Mouse (Mus musculus): ENCODE data around the gene Trak2. TPM values are rescaled to one million over a fixed set of nuclear protein-coding genes. Genes with fewer than 3 reads are reported as not detected.

Trak2 gene
- polyA plus RNA-seq, 1 experiment, result 153 TPM

GRCm38 (mm10) chr1:58956229-58956628 lies 17.0 kb downstream of the Trak2 start:
- H3K4me1 ChIP-seq (ENCODE audit: control insufficient read depth, insufficient read depth, low read length), result peaks cover 15% of the 10 kb centered on the region
- 83% methylated on average over 9 of the region's 9 CpGs for WGBS
- TF ChIP-seq CTCF (IDR thresholded peaks at IDR 0.05; ENCODE audit: insufficient read depth, low read depth, low read length), result no peak
- no peak for TF ChIP-seq POLR2A (IDR thresholded peaks at IDR 0.05; ENCODE audit: insufficient read depth, low read depth, low read length)
- H3K4me3 ChIP-seq (ENCODE audit: insufficient read depth, low read depth, low read length), result no peak overlapping the region
- no peak overlapping the region for H3K27ac ChIP-seq (ENCODE audit: insufficient read depth, low read depth, low read length)

DNA sequence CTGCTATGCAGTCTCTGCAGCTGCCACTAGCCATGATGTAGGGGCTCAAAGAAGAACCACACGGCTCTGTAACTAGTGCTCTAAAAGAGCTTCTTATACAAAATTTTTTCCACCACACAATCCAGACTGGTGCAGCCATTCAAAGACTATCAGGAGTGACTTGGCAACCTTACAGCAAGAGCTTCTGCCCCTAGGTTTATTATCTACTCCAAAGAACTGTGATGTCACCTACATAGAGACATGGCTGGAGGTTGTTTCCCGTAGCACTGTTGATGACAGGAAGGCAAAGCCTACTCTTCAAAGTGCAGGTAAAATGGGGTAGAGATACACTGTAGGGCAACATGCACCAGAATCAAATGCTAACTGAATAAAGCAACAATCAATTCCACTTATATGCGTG lies 17.5 kb downstream of the Trak2 start:
- no peak for TF ChIP-seq CTCF (IDR thresholded peaks at IDR 0.05; ENCODE audit: insufficient read depth, low read depth, low read length)
- TF ChIP-seq POLR2A (IDR thresholded peaks at IDR 0.05; ENCODE audit: insufficient read depth, low read depth, low read length), result no peak
- 82% methylated on average over 3 of the region's 3 CpGs for WGBS
- peaks cover 16% of the 10 kb centered on the region for H3K4me1 ChIP-seq (ENCODE audit: control insufficient read depth, insufficient read depth, low read length)
- H3K4me3 ChIP-seq (ENCODE audit: insufficient read depth, low read depth, low read length), result no peak overlapping the region
- no peak overlapping the region for H3K27ac ChIP-seq (ENCODE audit: insufficient read depth, low read depth, low read length)

GRCm38 (mm10) chr1:58954578-58955410 lies 18.4 kb downstream of the Trak2 start:
- Histone ChIP-seq H3K27ac (ENCODE audit: insufficient read depth, low read depth, low read length) (no peak overlapping the region), H3K4me3 (ENCODE audit: insufficient read depth, low read depth, low read length) (no peak overlapping the region), H3K4me1 (ENCODE audit: control insufficient read depth, insufficient read depth, low read length) (peaks cover 16% of the 10 kb centered on the region)
- no peak for TF ChIP-seq CTCF (IDR thresholded peaks at IDR 0.05; ENCODE audit: insufficient read depth, low read depth, low read length)
- no peak for TF ChIP-seq POLR2A (IDR thresholded peaks at IDR 0.05; ENCODE audit: insufficient read depth, low read depth, low read length)
- WGBS, result 70% methylated on average over 8 of the region's 8 CpGs

DNA sequence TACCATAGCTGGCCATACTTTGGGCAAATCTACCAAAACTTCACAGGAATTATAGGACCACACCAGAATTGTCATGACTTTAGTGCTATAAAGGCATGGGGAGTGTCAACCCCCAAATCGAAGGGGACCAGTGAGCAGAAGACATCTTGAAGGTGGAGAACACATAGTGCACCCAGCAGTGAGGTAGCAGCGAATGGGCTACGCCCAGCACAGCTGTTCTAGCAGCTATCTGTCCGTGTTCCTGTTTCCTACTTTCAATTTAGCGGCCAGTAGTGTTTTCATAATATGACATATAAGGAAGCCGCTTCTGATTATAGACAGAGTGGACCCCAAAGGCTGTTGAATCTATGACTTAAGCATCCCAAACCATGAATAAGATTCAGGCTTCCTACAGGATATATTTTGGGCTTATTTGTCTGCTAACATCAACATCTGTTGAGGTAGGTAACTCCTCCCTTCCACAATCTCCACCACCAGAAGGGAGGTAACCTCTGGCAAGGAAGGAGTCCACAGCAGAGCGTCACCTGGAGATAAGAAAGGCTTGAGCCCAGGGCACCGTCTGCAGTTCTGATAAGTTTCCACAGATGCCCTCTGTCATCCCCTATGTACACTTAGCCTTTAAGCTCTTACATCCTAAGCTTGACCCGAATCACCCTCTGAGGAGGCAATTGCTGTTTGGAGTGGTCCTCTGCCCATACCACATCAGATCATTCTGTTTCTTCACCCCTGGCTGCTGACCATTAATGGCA lies 19.4 kb downstream of the Trak2 start:
- Histone ChIP-seq H3K4me1 (ENCODE audit: control insufficient read depth, insufficient read depth, low read length) (peaks cover 16% of the 10 kb centered on the region), H3K4me3 (ENCODE audit: insufficient read depth, low read depth, low read length) (no peak overlapping the region), H3K27ac (ENCODE audit: insufficient read depth, low read depth, low read length) (no peak overlapping the region)
- WGBS, result 90% methylated on average over 9 of the region's 9 CpGs
- TF ChIP-seq CTCF (IDR thresholded peaks at IDR 0.05; ENCODE audit: insufficient read depth, low read depth, low read length), result no peak
- no peak for TF ChIP-seq POLR2A (IDR thresholded peaks at IDR 0.05; ENCODE audit: insufficient read depth, low read depth, low read length)

DNA sequence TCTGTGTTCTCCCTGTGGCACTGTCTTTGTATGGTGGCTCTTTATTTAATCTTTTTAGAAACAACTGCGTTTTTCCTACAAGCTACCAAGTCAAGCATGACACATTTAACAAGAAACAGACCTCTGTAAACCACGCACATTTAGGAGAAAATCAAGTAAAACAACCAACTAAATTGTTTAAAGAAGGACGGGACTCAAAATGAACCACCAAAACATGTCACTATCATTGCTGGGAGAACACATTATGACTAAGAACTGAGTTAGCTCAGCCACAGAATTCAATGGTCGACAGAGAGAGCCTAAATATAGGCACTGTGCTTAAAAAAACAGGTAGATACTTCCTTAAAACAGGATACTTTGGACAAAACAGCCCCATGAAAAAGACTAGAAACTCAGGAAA lies 20.2 kb downstream of the Trak2 start:
- Histone ChIP-seq H3K27ac (ENCODE audit: insufficient read depth, low read depth, low read length) (no peak overlapping the region), H3K4me3 (ENCODE audit: insufficient read depth, low read depth, low read length) (no peak overlapping the region), H3K4me1 (ENCODE audit: control insufficient read depth, insufficient read depth, low read length) (peaks cover 15% of the 10 kb centered on the region)
- 13% methylated on average over 4 of the region's 4 CpGs for WGBS
- TF ChIP-seq POLR2A (IDR thresholded peaks at IDR 0.05; ENCODE audit: insufficient read depth, low read depth, low read length) (no peak), CTCF (IDR thresholded peaks at IDR 0.05; ENCODE audit: insufficient read depth, low read depth, low read length) (no peak)

DNA sequence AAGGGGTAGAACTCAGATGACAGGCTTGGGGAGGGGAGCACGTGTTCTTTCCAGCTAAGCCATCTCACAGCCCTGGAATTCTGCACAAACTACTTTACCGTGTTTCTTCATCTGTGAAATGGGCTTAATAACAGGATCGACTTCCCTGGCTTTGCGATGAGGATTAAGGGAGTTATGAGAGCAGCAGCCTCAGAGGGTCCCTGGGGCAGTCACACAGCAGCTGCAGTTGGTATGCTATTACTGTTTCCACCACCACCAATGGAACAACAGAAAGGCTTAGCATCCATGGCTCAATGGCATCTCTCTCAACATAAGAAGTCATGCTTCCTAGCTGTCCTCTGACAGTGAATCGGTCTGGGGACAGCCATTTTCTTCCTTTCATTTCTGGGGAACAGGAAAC lies 20.7 kb downstream of the Trak2 start:
- no peak for TF ChIP-seq POLR2A (IDR thresholded peaks at IDR 0.05; ENCODE audit: insufficient read depth, low read depth, low read length)
- no peak for TF ChIP-seq CTCF (IDR thresholded peaks at IDR 0.05; ENCODE audit: insufficient read depth, low read depth, low read length)
- peaks cover 13% of the 10 kb centered on the region for H3K4me1 ChIP-seq (ENCODE audit: control insufficient read depth, insufficient read depth, low read length)
- H3K27ac ChIP-seq (ENCODE audit: insufficient read depth, low read depth, low read length), result no peak overlapping the region
- 60% methylated on average over 5 of the region's 5 CpGs for WGBS
- H3K4me3 ChIP-seq (ENCODE audit: insufficient read depth, low read depth, low read length), result no peak overlapping the region

GRCm38 (mm10) chr1:58951841-58952240 lies 21.4 kb downstream of the Trak2 start:
- no peak for TF ChIP-seq POLR2A (IDR thresholded peaks at IDR 0.05; ENCODE audit: insufficient read depth, low read depth, low read length)
- no peak for TF ChIP-seq CTCF (IDR thresholded peaks at IDR 0.05; ENCODE audit: insufficient read depth, low read depth, low read length)
- Histone ChIP-seq H3K4me1 (ENCODE audit: control insufficient read depth, insufficient read depth, low read length) (peaks cover 13% of the 10 kb centered on the region), H3K27ac (ENCODE audit: insufficient read depth, low read depth, low read length) (no peak overlapping the region), H3K4me3 (ENCODE audit: insufficient read depth, low read depth, low read length) (no peak overlapping the region)
- 64% methylated on average over 4 of the region's 4 CpGs for WGBS

DNA sequence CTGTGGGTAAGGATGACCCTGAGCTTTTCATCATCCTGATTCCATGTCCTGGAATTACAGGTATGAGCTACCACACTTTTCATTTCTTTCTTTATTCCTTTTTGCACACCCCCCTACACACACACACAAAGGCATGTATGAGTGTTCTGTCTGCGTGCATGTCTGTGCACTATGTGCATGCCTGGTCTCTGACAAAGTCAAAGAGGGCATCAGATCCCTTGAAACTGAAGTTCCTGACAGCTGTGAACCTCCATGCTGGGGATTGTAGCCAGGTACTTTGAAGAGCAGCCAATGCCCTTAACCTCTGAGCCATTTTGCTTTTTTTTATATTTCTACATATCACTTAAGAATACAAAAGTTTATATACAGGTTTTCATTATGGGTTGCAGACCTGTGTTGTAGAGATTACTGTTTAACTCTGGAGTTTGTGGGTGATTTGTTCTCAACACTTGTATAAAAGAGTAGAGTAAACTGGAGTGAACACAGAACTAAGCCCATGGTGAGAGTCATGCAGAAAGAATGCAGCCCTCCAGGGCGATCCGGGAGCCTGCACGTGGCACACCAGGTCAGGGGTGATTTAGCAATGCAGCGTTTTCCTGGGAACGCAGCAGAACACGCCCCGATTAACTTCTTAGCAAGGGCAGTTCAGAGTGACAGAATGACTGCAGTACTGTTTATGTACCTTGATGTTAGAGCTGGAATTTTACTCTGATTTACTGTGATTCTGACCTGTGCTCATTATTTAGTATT lies 22.2 kb downstream of the Trak2 start:
- H3K4me3 ChIP-seq (ENCODE audit: insufficient read depth, low read depth, low read length), result no peak overlapping the region
- 32% methylated on average over 8 of the region's 8 CpGs for WGBS
- peaks cover 11% of the 10 kb centered on the region for H3K4me1 ChIP-seq (ENCODE audit: control insufficient read depth, insufficient read depth, low read length)
- TF ChIP-seq CTCF (IDR thresholded peaks at IDR 0.05; ENCODE audit: insufficient read depth, low read depth, low read length), result no peak
- TF ChIP-seq POLR2A (IDR thresholded peaks at IDR 0.05; ENCODE audit: insufficient read depth, low read depth, low read length), result no peak
- H3K27ac ChIP-seq (ENCODE audit: insufficient read depth, low read depth, low read length), result no peak overlapping the region
